Mouse (Mus musculus) heart, postnatal 0 days (tissue): ENCODE measurements around the gene Bscl2.
"Not testable (repeated sequence)": the region's sequence is repeated elsewhere in the genome, so short reads cannot be mapped to it uniquely, and the experiment has no call there.

Source experiments
- CTCF ChIP-seq: IDR thresholded peaks from 2 replicates; pipeline ENCODE4 v1.5.1; 2016; ENCODE audit warnings: antibody characterized with exemption, control low read depth, low read depth
- EP300 ChIP-seq: IDR thresholded peaks from 2 replicates; pipeline ENCODE4 v1.6.1; 2016; ENCODE audit warnings: antibody characterized with exemption, low read depth

DNA sequence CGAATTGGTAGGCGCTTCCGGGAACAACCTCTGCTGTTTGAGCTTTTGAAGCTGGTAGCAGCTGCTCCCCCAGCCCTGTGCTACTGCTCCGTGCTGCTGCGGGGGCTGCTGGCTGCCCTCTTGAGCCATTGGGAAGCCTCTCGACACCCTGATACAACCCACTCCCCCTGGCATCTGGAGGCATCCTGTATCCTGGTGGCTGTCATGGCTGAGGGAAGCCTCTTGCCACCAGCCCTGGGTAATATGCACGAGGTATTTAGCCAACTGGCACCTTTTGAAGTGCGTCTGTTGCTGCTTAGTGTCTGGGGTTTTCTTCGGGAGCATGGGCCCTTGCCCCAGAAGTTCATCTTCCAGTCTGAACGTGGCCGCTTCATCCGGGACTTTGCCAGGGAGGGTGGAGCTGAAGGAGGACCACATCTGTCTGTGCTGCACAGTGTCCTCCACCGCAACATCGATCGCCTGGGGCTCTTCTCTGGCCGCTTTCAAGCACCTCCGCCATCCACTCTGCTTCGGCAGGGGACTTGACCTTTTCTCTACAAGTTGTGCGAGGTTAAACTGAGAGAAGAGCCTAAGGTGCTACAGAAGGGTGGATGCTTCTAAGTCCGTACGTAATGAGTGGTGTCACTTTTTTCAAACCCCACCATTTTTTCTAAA lies 60.1 kb downstream of the Bscl2 start:
- TF ChIP-seq CTCF, EP300: not testable (repeated sequence)
